Mouse (Mus musculus): ENCODE data around the gene Myf6.

The Myf6 gene

GRCm38 (mm10) chr10:107494568-107494967, at the start of gene Myf6:
TSS of gene Myf6 (minus strand) at chr10:107494737.
- no peak for DNase-seq

DNA sequence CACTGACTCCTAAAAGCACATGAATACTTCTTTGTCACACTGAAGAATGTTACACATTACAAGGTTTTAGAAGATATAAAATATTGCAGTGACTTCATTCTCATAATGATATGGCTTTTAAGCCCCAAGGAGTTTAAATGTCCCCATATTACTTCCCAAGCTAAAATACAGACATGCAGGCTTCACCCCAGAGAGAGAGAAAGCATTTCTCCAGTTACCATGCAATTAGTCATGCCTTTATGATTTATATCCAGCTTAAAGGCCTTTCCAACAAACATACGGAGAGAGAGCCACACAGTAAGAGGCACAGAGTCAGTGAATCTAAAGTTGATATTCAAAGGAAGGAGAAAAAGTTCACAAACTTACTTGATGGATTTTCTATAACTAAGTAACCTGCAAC, 48.5 kb upstream of the Myf6 start:
- no peak for DNase-seq

DNA sequence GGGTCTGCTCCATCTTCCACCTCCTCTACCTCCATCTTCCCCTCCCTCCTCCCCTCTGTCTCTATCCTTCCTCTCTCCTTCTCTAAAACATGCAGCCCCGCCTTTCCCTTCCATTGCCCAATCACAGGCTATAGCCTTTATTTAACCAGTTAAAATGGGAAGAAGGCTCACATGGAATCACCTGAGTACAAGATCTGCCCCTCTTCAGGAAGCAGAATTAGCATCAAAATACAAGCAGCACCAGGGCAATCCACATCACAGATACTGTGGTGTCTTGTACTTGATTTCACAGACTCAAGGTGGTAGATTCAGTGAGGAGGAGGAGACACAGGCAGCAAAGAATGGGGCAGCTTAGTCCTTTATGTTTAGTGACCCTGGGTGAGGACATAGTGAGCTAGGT, 34.2 kb upstream of the Myf6 start:
- no peak for DNase-seq

DNA sequence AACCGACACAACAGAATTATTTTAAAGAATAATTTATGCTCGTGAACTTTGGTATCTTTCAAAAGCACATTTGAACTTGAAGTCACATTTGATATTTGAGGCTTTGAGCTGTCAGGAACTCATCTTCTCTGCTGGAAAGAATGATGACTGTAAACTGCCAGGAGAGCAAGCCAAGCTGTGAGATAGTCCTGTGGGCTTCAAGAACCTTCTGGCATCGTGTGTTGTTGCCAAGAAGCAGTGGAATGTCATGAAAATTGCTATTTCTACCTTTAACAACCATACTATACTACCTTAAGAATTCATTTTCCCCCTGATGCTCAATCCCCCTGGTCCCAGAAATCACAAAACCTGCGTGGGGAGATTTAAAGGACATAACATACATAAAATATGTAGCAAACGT, 24.7 kb upstream of the Myf6 start:
- DNase-seq = no peak

- DNase-seq = peak; percentile 49
Measured at GRCm38 (mm10) chr10:107516641-107517040, 22.1 kb upstream of the Myf6 start.

GRCm38 (mm10) chr10:107514735-107515134, 20.2 kb upstream of the Myf6 start:
- no peak for DNase-seq

GRCm38 (mm10) chr10:107506397-107506796, 11.9 kb upstream of the Myf6 start:
- DNase-seq = no peak

- DNase-seq = no peak
Measured at GRCm38 (mm10) chr10:107503430-107503829, 8.9 kb upstream of the Myf6 start.

DNA sequence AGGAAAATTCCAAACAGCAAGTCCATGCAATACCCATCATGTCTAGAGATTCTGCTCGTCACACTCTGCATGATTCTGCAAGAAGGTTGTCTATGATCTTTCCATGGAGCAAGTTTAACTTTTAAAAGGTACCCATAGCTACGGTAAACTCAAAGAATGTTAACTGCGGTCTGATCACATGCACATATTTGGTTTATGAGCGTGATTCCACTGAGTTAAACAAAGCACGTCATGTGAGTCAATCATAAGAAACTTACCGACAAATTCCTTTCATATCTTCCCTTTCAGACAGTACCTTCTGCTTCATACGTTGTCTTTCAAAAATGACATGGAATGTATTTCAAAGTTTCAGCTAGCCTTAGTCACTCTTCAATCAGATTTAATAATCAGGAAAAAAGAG, 7.7 kb upstream of the Myf6 start:
- no peak for DNase-seq

GRCm38 (mm10) chr10:107499656-107500055, 5.1 kb upstream of the Myf6 start:
- no peak for DNase-seq

GRCm38 (mm10) chr10:107496402-107496801, 1.9 kb upstream of the Myf6 start:
- DNase-seq = no peak

DNA sequence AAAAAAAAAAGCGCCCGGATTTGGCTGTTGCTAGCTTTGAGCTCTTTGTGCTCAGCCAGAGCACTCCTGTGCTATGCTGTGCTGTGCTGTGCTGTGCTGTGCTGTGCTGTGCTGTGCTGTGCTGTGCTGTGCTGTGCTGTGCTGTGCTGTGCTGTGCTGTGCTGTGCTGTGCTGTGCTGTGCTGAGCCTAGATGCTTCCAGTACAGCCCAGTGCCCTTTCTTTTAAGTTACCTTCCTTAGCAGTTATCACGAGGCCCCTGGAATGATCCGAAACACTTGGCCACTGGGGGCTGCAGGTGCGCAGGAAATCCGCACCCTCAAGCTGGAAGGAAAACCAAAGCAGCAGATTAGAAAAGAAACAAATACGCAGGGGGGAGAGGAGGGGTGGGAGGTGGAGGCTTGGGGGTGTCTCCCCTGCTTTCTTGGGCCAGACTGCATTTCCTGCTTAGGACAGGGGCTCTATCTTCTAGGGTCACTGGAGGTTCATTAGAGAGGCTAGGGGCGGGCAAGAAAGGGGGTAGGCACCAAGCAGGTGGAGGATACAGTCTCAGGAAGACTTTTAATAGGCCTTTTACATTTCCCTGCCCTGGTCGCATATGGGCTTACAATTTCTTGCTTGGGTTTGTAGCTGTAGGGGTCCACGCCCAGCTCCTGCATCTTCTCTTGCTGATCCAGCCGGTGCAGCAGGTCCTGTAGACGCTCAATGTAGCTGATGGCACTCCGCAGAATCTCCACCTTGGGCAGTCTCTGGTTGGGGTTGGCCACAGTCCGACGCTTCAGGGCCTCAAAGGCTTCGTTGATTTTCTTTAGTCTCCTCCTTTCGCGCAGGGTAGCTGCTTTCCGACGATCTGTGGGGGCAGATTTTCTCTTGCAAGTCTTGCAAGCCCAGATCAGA, 710 bp downstream of the Myf6 start:
- no peak for DNase-seq

DNA sequence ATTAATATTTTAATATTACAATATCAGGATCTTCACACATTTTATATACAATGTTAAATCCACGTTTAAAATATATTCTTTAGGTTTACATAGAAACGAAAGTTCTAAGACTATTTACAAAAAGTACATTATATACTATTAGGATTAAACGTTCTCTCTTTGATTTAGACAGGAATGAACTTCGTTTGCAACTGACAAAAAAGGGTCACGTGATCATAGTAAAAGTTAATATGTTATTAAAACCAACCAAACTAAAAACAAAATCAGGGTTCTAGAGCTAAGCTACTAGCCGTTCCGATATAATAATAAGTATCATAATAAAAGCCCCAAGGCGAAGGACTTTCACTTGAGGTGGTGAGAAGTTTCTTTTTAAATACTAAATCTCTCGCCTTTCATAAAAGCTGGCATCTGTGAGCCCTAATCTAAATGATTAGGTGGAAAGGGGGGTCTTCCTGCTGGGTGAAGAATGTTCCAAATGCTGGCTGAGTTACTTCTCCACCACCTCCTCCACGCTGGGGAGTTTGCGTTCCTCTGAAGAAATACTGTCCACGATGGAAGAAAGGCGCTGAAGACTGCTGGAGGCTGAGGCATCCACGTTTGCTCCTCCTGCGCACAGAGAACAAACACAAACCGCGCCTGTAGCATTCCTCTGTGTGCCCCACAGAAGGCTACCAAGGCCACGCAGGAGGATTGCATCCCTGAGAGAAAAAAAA, 1.5 kb downstream of the Myf6 start:
- no peak for DNase-seq

GRCm38 (mm10) chr10:107488654-107489315, 5.8 kb downstream of the Myf6 start:
- no peak for DNase-seq

- DNase-seq = no peak
Measured at GRCm38 (mm10) chr10:107486770-107487169, 7.8 kb downstream of the Myf6 start.

DNA sequence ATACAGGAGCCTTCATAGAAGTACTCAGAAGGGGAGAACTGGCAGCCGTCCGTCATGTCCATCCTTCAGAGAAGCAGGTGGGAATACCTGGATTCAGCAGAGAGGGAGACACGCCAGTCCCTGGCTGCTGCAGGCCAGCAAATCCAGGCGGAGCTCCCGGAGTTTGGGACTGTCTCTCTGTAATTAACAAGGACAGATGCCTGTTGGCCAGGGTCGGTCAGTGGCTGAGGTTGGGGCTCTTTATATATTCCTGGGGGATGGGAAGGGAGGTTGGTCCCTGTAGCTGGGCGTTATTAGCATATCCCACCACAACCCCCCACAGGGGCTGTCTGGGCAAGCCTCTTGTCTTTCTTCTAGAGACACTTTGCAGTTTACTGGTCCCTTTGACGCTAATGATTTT, 8.7 kb downstream of the Myf6 start, which contains the start of gene Myf5:
Gene Myf5, minus strand, starts transcription at position 265 of the 400 bp plus-strand sequence.
- DNase-seq = no peak

DNA sequence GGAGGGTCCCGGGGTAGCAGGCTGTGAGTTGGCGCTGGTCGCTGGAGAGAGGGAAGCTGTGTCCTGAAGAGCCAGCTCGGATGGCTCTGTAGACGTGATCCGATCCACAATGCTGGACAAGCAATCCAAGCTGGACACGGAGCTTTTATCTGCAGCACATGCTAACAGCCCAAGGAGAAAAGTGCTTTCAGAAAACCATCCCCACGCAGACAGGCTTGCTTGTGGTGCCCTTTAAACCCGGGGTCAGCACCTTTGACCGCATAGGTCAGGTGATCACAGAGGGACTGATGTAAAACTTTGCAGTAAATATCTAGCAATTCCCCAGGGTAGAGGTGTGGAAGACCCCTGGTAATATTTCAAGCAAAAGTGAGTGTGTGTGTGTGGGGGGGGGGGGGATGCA, 10.5 kb downstream of the Myf6 start:
- no peak for DNase-seq

GRCm38 (mm10) chr10:107473497-107473896, 21.0 kb downstream of the Myf6 start:
- DNase-seq = no peak

DNA sequence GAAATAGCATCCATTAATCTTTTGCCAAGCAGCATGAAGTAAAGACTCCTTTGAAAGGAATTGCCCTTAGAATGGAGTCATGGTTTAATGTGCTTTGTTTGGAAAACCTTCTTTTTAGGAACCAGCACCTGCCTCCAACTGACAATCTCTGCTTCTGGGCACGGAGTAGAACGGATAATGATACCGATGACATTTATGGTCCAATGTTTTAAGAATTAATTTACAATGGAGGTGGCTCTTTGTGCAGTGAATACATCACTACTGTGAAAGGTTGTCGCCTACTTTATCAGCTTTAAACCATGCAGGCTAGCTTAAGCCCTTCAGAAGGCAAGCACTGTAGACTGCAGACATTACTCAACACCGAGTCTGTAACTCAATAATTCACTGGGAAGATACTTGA, 22.8 kb downstream of the Myf6 start:
- no peak for DNase-seq

GRCm38 (mm10) chr10:107467819-107468218, 26.7 kb downstream of the Myf6 start:
- no peak for DNase-seq

DNA sequence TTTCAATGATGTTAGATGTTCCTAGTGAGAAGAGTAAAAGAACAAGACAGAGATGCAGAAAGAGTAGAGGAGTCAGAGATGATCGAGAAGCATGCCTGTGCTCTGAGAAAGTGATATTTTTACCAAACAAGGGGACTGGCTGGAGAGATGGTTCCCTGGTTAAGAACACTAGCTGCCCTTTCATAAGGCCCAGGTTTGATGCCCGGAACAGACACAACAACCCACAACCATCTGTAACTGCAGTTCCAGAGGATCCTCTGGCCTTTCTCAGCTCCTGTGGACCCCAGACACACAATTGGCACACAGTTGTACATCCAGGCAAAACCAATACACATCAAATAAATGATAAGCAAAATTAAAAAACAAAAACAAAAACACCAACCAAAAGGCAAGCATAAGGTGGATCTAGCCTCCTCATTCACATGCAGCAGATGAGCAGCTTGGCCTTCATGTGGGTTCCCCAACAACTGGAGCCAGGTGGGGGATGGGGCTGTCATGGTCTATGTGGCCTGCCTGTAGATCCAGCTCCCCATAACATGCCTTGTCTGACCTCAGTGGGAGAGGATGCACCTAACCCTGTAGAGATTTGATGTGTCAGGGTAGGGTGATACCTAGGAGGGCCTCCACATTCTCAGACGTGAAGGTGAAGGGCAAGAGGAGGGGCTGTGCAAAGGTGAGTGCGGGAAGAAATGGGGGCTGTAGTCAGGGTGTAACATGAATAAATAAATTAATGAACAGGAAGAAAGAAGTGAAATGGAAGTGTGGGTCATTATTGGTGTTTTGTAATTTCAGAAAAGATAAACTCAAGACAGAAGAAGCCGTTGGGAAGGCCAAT, 44.8 kb downstream of the Myf6 start:
- DNase-seq = no peak
